Mouse (Mus musculus) midbrain, embryonic 10.5 days (tissue): ENCODE results near the gene Ccdc6. TPM values are rescaled to one million over a fixed set of nuclear protein-coding genes. Genes with fewer than 3 reads are reported as not detected.

Experiments used
- DNase-seq: peaks from one replicate; pipeline ENCODE4 v3.0.0-alpha.2; 2017; ENCODE audit warnings: low spot score
- H3K27ac ChIP-seq: fragments of 300-500 bp; sonication (generic); replicated peaks from 2 replicates; pipeline ENCODE4 v1.5.1; 2016; ENCODE audit warnings: mild to moderate bottlenecking
- H3K27me3 ChIP-seq: fragments of 300-500 bp; sonication (generic); 2 replicates; pipeline ENCODE4 v1.6.1; 2016; ENCODE audit warnings: low read depth, mild to moderate bottlenecking; ENCODE audit not compliant: poor library complexity, severe bottlenecking
- H3K36me3 ChIP-seq: fragments of 300-500 bp; sonication (generic); 2 replicates; pipeline ENCODE4 v1.6.1; 2016; ENCODE audit warnings: mild to moderate bottlenecking, moderate library complexity
- H3K4me1 ChIP-seq: fragments of 300-500 bp; sonication (generic); 2 replicates; pipeline ENCODE4 v1.6.1; 2016
- H3K4me3 ChIP-seq: fragments of 300-500 bp; sonication (generic); 2 replicates; pipeline ENCODE4 v1.5.1; 2016; ENCODE audit warnings: mild to moderate bottlenecking, moderate library complexity
- H3K9me3 ChIP-seq: fragments of 300-500 bp; sonication (generic); replicated peaks from 2 replicates; pipeline ENCODE4 v1.6.1; 2016; ENCODE audit warnings: mild to moderate bottlenecking
- WGBS: fragments of 180-500 bp; shearing (Covaris S2); methylation state at CpG from one replicate; pipeline ENCODE4 v1.1.7; 2016; 5-methylcytosine and 5-hydroxymethylcytosine counted together
- polyA plus RNA-seq: library from polyadenylated mRNA; unstranded; fragments of >200 nt; fragmentation: Nextera tagmentation; extraction: Ambion mirVana; gene quantifications from 2 replicates; pipeline ENCODE4 v1.2.1, GENCODE M21; 2016

Gene Ccdc6
- polyA plus RNA-seq, 1 experiment from 2014 or later: 19.8 TPM

DNA sequence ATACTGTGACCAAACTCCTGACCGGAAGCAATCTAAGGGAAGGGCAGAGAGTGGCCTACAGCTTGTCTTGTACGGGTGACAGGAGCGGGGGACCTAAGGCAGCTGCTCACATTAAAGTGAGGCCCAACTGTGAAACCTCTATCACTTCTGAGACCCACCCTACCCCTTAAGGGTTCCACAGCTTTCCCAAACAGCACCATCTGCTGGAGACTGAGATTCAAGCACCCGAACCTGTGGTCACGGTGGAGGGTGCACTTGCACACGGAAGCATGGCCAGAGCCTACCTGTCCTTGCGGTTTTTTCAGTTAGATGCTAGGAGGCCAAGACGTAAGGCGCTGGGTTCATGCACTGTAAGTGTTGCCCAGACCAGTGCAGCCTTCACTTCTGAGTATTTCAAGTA is 89.2 kb downstream of the Ccdc6 start:
- no peaks in the 10 kb centered on the region for H3K9me3 ChIP-seq
- H3K27ac ChIP-seq: no peak overlapping the region
- H3K4me3 ChIP-seq: no peak overlapping the region
- no peak for DNase-seq
- no peaks in the 10 kb centered on the region for H3K27me3 ChIP-seq
- 79% methylated on average over 9 of the region's 9 CpGs for WGBS
- H3K36me3 ChIP-seq: peaks cover 79% of the 10 kb centered on the region
- peaks cover 5% of the 10 kb centered on the region; the same call in 1 of the 2 replicates for H3K4me1 ChIP-seq

DNA sequence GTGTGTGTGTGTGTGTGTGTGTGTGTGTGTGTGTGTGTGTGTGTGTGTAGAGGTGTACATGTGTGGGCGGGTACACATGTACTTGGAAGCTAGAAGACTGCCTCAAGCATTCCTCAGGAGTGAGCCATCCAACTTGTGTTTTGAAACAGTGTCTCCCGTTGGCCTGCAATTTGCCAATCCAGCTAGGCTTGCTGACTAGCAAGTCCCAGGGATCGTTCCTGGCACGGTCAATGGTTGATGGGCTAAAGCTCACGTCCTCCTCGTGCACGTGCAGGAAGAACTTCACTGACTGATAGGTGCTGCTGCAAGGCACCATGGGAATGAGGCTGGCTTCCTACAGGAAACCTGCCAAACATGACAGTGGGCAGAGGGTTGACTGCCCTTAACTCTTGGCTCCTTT is 89.7 kb downstream of the Ccdc6 start:
- Histone ChIP-seq H3K36me3 (peaks cover 79% of the 10 kb centered on the region), H3K9me3 (no peaks in the 10 kb centered on the region), H3K27ac (no peak overlapping the region), H3K4me1 (peaks cover 5% of the 10 kb centered on the region; the same call in 1 of the 2 replicates), H3K4me3 (no peak overlapping the region), H3K27me3 (no peaks in the 10 kb centered on the region)
- DNase-seq: no peak
- 95% methylated on average over 7 of the region's 7 CpGs for WGBS

DNA sequence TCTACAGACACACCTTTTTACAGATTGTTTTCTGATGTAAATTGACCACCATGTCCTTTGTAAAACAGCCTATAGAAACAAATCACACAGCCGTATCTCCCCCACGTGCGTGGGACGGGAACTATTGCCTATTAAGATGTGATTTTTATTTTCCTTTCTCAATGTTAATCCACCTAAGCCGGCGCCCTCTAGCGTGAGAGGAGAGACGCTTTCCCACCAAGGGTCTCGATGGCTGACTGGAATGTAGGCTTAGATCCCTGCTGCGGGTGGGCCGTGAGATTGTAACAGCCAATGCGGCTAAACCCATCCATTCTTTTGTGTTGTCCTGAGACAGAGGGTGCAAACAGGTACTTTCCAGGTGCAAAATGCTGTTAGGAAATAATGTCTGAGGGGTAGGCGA is 92.9 kb downstream of the Ccdc6 start:
- DNase-seq: no peak
- WGBS: 86% methylated on average over 13 of the region's 13 CpGs
- H3K36me3 ChIP-seq: peaks cover 86% of the 10 kb centered on the region
- H3K27ac ChIP-seq: no peak overlapping the region
- H3K4me1 ChIP-seq: 0 out of 2 replicates have a peak, but pooled peaks cover 3% of the 10 kb centered on the region
- no peaks in the 10 kb centered on the region for H3K9me3 ChIP-seq
- H3K4me3 ChIP-seq: no peak overlapping the region
- no peaks in the 10 kb centered on the region for H3K27me3 ChIP-seq

DNA sequence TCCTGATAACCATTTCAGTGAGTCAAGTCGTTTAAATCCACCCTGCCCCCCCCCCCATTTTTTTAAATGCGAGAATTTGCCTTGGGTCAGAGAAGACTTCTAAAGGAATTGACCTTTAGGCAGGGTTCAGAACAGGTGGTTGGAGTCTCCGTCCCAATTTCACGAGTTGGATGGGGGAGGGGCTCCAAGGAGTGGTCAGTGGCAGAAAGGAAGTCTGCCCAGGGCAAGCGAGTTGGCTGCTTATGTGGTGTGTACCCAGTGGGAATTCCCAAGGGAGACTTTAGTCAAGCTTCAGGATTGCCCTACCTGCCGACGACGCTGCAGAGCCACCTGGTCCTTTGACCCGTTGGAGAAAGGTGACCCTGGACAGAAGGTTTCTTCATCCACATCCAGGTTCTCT is 97.4 kb downstream of the Ccdc6 start:
- DNase-seq: no peak
- Histone ChIP-seq H3K36me3 (peaks cover 52% of the 10 kb centered on the region), H3K4me1 (peaks cover 8% of the 10 kb centered on the region; the same call in 1 of the 2 replicates), H3K9me3 (no peaks in the 10 kb centered on the region), H3K4me3 (no peak overlapping the region), H3K27ac (no peak overlapping the region), H3K27me3 (no peaks in the 10 kb centered on the region)
- WGBS: 75% methylated on average over 9 of the region's 9 CpGs

DNA sequence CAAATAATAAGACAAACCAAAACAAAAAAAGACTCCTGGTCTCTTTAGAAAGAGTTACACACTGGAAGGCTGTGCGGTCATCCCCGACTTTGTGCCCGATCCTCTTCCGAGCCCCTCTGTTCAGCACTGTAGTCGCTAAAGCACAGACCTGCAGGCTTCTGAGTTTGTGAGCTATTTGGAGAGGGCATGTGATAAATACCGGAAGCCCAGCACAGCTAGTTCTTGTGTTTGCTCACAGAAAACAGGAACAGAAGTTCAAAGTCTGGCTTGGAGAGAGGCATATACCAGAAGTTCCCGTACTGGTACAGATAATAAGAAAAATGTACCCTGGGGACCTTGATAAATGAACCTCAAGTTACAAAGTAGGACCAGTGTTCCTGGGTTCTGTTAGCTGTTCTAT is 98.4 kb downstream of the Ccdc6 start:
- Histone ChIP-seq H3K36me3 (peaks cover 42% of the 10 kb centered on the region), H3K27ac (no peak overlapping the region), H3K9me3 (no peaks in the 10 kb centered on the region), H3K4me3 (no peak overlapping the region), H3K4me1 (peaks cover 8% of the 10 kb centered on the region; the same call in 1 of the 2 replicates), H3K27me3 (no peaks in the 10 kb centered on the region)
- 81% methylated on average over 7 of the region's 7 CpGs for WGBS
- DNase-seq: no peak

DNA sequence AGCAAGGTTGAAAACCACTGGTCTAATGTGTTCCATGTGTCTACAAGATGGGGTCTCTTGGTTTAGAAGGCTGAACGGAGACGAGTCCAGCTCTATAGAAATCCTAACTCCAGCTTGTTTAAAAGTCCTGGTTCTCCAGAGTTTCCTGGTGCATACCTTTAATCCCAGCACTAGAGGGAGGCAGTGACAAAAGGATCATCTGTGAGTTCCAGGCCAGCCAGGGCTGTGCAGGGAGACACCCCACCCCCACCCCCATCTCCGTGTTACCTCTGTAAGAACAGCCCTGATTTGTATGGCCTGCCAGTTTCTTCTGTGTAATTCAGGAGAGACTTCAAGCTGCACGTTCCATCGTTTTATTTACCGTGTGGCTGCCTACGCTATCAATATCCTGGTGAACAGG is 98.9 kb downstream of the Ccdc6 start:
- Histone ChIP-seq H3K27me3 (no peaks in the 10 kb centered on the region), H3K27ac (no peak overlapping the region), H3K9me3 (no peaks in the 10 kb centered on the region), H3K4me1 (peaks cover 8% of the 10 kb centered on the region), H3K4me3 (no peak overlapping the region), H3K36me3 (peaks cover 37% of the 10 kb centered on the region)
- no peak for DNase-seq
- WGBS: 65% methylated on average over 7 of the region's 7 CpGs

DNA sequence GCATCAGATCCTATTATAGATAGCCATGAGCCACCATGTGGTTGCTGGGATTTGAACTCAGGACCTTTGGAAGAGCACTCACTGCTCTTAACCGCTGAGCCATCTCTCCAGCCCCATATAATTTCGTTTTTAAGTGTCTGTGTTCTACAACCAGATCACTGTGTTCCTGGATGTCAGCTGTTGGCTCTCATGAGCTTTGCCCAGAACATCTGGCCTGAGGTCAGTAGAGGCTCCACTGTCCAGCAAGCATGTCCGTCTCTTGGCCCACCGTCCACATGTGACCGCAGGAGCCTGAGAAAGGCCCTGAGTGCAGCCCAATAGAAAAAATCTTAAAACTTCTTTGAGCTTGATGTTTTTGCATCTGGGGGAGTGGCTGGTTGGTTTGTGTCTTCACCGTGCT is 99.7 kb downstream of the Ccdc6 start:
- H3K9me3 ChIP-seq: no peaks in the 10 kb centered on the region
- peaks cover 28% of the 10 kb centered on the region for H3K36me3 ChIP-seq
- H3K27ac ChIP-seq: no peak overlapping the region
- H3K4me1 ChIP-seq: peaks cover 11% of the 10 kb centered on the region
- no peaks in the 10 kb centered on the region for H3K27me3 ChIP-seq
- no peak overlapping the region for H3K4me3 ChIP-seq
- 92% methylated on average over 6 of the region's 6 CpGs for WGBS
- no peak for DNase-seq

DNA sequence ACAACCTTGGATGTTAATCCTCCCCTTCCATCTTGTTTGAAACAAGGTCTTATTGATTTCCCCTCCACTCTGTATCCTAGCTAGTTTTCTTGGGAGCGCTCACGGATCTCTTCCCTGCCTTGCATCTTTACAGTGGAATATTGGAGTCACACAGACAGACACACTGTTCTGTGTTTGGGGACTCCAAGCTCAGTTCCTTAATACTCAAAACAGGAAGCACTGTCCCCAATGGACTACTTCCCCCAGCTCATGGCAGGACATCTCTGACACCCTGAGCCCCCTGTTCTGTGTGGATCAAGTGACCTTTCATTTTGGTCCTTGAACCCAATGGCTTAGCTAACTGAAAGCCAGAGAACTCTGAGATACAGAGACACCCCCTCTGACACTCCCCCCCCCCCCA is 100.7 kb downstream of the Ccdc6 start:
- Histone ChIP-seq H3K4me3 (no peak overlapping the region), H3K9me3 (no peaks in the 10 kb centered on the region), H3K4me1 (peaks cover 11% of the 10 kb centered on the region), H3K36me3 (peaks cover 19% of the 10 kb centered on the region), H3K27me3 (no peaks in the 10 kb centered on the region), H3K27ac (no peak overlapping the region)
- no peak for DNase-seq
- 84% methylated on average over 2 of the region's 2 CpGs for WGBS

DNA sequence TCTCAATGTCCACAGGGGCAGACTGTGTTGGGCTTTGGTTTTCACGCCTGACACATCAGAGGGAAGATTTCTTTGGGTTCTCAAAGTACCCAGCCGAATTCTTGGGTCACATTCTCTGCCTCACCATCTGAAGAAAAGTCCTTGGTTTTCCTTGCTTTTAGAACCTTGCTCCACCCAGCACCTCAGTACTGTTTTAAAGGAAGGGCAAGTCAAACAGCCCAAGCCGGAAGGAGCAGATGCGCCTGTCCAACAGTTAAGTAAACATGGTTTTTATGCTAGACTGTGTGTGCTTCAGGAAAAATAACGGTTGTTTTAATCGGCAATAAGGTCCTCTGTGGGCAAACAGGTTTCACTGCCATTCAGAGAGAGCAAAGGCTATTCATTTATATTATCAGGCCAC is 101.1 kb downstream of the Ccdc6 start:
- peaks cover 15% of the 10 kb centered on the region for H3K36me3 ChIP-seq
- H3K4me1 ChIP-seq: peaks cover 11% of the 10 kb centered on the region
- no peak overlapping the region for H3K27ac ChIP-seq
- no peaks in the 10 kb centered on the region for H3K27me3 ChIP-seq
- no peak for DNase-seq
- no peaks in the 10 kb centered on the region for H3K9me3 ChIP-seq
- no peak overlapping the region for H3K4me3 ChIP-seq
- 81% methylated on average over 6 of the region's 6 CpGs for WGBS

DNA sequence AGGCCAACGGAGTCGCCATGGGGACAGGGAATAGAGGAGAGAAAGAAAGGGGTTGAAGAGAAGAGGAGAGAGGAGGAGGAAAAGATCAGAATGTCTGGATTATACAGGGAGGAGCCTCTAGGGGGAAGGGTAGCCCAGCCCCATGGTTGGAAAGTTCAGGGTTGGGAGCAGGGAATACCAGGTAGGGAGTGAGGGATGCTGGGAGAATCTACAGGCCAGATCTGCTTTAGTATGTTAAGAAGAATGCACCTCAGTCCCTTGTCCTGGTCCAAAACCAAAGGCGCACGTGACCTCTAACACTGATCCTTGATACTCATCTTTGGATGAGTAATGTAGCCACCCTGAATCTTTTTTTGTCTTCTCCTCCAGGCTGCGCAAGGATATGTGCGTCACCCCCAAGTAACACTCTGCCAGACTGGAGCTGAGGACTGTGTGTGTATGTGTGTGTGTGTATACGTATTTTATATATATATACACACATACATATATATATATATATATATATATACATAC is 102.1 kb downstream of the Ccdc6 start:
- H3K9me3 ChIP-seq: no peaks in the 10 kb centered on the region
- no peak for DNase-seq
- H3K27me3 ChIP-seq: no peaks in the 10 kb centered on the region
- peaks cover 11% of the 10 kb centered on the region for H3K4me1 ChIP-seq
- H3K4me3 ChIP-seq: no peak overlapping the region
- peaks cover 5% of the 10 kb centered on the region for H3K36me3 ChIP-seq
- no peak overlapping the region for H3K27ac ChIP-seq
- WGBS: 94% methylated on average over 7 of the region's 7 CpGs

DNA sequence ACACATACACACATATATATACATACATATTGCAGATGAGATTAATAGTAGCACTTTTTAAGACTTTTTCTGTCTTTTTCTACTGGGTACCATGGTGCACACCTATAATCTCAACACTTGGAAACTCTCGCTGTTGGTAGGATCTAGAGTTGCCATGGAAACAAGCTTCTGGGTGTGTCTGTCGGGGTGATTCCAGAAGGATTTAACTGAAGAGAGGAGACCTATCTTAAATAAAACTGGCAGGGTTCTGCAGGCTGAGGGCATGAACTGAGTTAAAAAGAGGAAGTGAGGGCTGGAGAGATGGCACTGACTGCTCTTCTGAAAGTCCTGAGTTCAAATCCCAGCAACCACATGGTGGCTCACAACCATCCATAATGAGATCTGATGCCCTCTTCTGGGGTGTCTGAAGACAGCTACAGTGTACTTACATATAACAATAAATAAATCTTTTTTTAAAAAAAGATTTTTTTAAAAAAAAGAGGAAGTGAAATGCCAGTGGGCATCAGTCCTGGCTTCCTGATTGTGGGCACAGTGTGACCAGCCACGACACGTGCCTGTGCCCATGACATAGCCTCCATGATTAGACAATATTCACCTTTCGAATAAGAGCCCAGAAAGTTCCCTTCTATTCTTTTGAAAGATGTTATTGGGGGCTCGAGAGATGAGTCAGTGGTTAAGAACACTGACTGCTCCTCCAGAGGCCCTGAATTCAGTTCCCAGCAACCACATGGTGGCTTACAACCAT is 102.7 kb downstream of the Ccdc6 start:
- WGBS: 84% methylated on average over 6 of the region's 6 CpGs
- DNase-seq: no peak
- H3K9me3 ChIP-seq: no peaks in the 10 kb centered on the region
- H3K27ac ChIP-seq: no peak overlapping the region
- H3K36me3 ChIP-seq: no peaks in the 10 kb centered on the region
- H3K4me3 ChIP-seq: no peak overlapping the region
- H3K27me3 ChIP-seq: no peaks in the 10 kb centered on the region
- peaks cover 8% of the 10 kb centered on the region for H3K4me1 ChIP-seq

DNA sequence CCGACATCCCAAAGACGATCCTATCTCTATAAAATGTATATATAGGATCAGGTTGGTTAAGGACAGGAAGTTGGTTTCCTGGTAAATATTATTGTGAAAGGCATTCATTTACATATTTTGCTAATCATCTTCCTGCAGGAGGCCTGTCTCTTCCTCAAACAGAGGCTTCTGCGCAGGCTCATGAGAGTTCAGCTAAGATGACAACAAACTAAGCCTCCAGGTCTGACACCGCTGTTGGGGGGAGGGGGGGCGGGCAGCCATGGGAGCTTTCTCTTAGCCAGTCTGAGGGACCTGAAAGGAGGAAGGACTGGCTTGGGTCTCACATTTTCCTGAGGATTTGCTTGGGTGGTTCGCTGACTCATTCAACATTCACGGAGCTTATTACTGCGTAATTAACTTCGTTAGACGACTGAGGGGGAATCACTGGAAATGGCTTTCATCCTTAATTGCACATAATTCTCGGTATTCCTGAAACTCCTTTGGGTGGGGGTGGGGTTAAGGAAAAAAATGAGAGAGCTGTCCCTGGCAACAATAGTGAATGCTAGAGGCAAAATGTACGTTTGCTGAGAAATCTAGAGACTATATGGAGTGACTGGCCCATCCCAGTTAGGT is 104.1 kb downstream of the Ccdc6 start:
- Histone ChIP-seq H3K9me3 (no peaks in the 10 kb centered on the region), H3K36me3 (no peaks in the 10 kb centered on the region), H3K4me3 (no peak overlapping the region), H3K27me3 (no peaks in the 10 kb centered on the region), H3K4me1 (peaks cover 12% of the 10 kb centered on the region), H3K27ac (no peak overlapping the region)
- no peak for DNase-seq
- 73% methylated on average over 12 of the region's 12 CpGs for whole genome bisulfite sequencing
